Mouse (Mus musculus) hindbrain, embryonic 16.5 days (tissue): ENCODE data around the gene Zfp335. TPM values are rescaled to one million over a fixed set of nuclear protein-coding genes. Genes with fewer than 3 reads are reported as not detected.

Source experiments
- polyA plus RNA-seq: library from polyadenylated mRNA; unstranded; fragments of >200 nt; fragmentation: Nextera tagmentation; extraction: Ambion mirVana; gene quantifications from 2 replicates; pipeline ENCODE4 v1.2.1, GENCODE M21; 2015

Gene Zfp335
- polyA plus RNA-seq, 1 experiment from 2014 or later, result 13.4 TPM

Other genes starting within 250 kb of the Zfp335 start
- gene Wfdc11, start 237.7 kb downstream of the Zfp335 start, polyA plus RNA-seq, result not detected in 2 replicates
- gene Wfdc13, start 226.7 kb downstream of the Zfp335 start, polyA plus RNA-seq, result 0.15 TPM in 1 of 2 replicates, not detected in the other
- gene Spint4, start 213.3 kb downstream of the Zfp335 start, polyA plus RNA-seq, result not detected in 2 replicates
- gene Spint5, start 196.5 kb downstream of the Zfp335 start, polyA plus RNA-seq, result not detected in 2 replicates
- 1.6 and 1.7 TPM in 2 replicates for gene Wfdc3, start 165.8 kb downstream of the Zfp335 start, polyA plus RNA-seq
- gene Dnttip1, start 165.8 kb downstream of the Zfp335 start, polyA plus RNA-seq, result 55.9 and 60.0 TPM in 2 replicates
- gene Ube2c, start 141.9 kb downstream of the Zfp335 start, polyA plus RNA-seq, result 69.0 and 75.0 TPM in 2 replicates
- gene Tnnc2, start 131.8 kb downstream of the Zfp335 start, polyA plus RNA-seq, result 0.68 and 44.8 TPM in 2 replicates
- 45.3 and 47.5 TPM in 2 replicates for gene Snx21, start 125.9 kb downstream of the Zfp335 start, polyA plus RNA-seq
- gene Acot8, start 106.9 kb downstream of the Zfp335 start, polyA plus RNA-seq, result 22.2 TPM in 2 replicates
- 16.4 and 17.1 TPM in 2 replicates for gene Zswim3, start 106.7 kb downstream of the Zfp335 start, polyA plus RNA-seq
- gene Zswim1, start 89.1 kb downstream of the Zfp335 start, polyA plus RNA-seq, result 26.1 and 32.7 TPM in 2 replicates
- gene Spata25, start 83.2 kb downstream of the Zfp335 start, polyA plus RNA-seq, result not detected in 2 replicates
- gene Ctsa, start 78.9 kb downstream of the Zfp335 start, polyA plus RNA-seq, result 108 and 114 TPM in 2 replicates
- gene Neurl2, start 78.3 kb downstream of the Zfp335 start, polyA plus RNA-seq, result 6.7 and 7.8 TPM in 2 replicates
- 127 and 140 TPM in 2 replicates for gene Pltp, start 54.0 kb downstream of the Zfp335 start, polyA plus RNA-seq
- gene Pcif1, start 32.5 kb downstream of the Zfp335 start, polyA plus RNA-seq, result 71.3 and 77.6 TPM in 2 replicates
- 22.5 and 29.3 TPM in 2 replicates for gene Mmp9, start 29.0 kb upstream of the Zfp335 start, polyA plus RNA-seq
- gene Slc12a5, start 49.0 kb upstream of the Zfp335 start, polyA plus RNA-seq, result 52.7 and 54.9 TPM in 2 replicates
- 83.8 and 90.0 TPM in 2 replicates for gene Ncoa5, start 123.1 kb upstream of the Zfp335 start, polyA plus RNA-seq
- gene Cd40, start 143.9 kb upstream of the Zfp335 start, polyA plus RNA-seq, result 6.1 and 7.9 TPM in 2 replicates
- not detected in 2 replicates for gene 1700025C18Rik, start 179.0 kb upstream of the Zfp335 start, polyA plus RNA-seq